Mouse (Mus musculus) cerebellum, adult 8-10 months (tissue): ENCODE results near the gene Srr.
A peak's percentile ranks its signal among the peaks of the same experiment; 100 is the strongest.

Experiments
- DNase-seq: peaks from one replicate; pipeline ENCODE4 v3.0.0; 2022

Srr gene

DNA sequence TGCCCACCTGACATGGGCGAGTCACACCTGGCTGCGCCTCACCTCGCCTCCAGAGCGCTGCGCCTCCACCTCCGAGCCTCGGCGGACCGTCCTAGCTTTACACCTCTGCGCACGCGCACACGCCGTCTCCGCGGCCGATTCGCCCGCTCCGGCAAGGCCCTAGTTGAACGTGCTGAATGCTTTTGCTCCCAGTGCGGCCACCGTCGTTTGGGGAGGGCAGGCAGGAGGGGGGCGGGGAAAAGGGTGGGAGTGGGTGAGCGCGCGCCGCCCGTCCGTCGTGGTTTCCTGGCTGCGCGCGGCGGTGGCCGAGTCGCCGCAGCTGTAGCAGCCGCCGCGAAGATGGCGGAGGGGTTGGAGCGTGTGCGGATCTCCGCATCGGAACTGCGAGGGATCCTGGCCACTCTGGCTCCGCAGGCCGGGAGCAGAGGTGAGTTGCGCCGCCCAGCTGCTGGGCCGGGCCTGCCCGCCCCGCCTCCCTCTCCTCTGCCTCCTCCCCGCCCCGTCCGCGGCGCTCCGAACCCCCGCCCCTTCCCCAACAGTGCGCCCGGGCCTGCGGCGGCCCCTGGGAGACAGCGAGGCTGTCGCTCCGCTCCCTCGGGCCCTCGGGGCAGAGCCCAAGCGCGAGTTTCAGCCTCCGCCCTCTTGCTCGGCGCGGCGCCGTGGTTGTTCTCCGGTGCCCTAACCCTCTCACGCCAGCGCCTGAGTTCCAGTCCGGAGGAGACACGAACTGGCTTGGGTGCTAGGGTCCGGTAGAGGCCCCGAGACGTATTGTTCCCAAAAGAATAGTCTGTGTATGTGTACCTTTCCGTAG lies at the start of gene Srr, which contains the start of gene Smg6:
Gene Srr, minus strand, starts transcription at position 372 of the 811 bp plus-strand sequence.
Gene Smg6, plus strand, starts transcription at position 247 of the 811 bp plus-strand sequence.
- peak; percentile 90 for DNase-seq

DNA sequence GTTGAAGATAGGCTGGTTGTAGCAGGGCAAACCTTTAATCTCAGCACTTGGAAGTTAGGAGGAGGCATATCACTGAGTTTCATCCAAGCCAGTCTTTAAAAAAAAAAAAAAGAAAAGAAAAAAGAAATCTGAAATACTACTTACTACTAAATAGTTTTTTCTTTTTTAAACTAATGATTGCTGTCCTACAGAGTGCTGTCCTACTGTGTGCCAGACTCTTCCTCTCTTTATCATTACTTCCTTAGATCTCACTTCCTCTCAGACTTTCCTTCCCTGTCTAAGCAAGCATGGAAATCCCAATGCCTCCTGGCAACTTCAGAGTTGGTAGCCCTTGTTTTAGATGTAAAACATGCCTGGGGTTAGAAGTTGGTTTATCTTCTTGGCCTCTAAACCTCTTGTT lies 48.9 kb upstream of the Srr start:
- DNase-seq, result no peak

DNA sequence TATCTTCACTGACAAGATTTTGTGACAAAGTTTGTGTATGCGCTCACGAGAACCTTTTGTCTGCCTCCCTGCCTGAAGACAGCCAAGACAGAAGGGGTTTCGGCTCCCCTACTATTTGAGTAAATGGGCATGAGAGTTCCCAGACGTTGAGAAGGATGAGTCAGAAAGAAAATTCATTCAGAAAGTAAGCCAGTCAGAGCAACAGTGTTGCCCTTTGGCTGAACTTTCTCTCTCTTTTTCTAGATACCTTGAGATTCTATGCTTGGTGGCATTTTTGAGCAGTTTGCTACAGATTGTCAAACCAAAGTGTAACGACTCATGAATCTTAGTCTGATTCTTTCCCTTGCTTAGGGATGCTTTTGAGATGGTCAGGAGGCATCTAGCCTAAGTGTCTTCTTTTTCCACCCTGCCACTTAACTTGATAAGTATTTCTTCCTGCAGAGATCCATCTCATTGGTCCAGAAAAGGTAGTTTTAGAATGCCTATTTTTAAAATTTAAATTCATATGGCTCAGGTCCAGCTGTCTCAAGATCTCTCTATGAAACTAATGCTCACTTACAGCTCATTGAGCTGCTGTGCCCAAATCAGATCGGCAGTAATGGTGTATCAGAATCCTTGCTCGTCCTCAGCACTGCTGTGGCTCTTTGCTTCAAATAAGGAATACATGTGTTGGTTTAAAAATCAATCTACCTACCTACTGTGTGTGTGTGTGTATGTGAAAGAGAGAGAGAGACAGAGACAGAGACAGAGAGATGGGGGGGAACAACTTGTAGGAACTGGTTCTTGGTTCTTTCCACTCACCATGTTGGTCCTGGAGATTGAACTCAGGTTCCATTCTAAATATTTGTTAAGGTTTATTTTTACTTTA lies 47.8 kb upstream of the Srr start:
- no peak for DNase-seq

DNA sequence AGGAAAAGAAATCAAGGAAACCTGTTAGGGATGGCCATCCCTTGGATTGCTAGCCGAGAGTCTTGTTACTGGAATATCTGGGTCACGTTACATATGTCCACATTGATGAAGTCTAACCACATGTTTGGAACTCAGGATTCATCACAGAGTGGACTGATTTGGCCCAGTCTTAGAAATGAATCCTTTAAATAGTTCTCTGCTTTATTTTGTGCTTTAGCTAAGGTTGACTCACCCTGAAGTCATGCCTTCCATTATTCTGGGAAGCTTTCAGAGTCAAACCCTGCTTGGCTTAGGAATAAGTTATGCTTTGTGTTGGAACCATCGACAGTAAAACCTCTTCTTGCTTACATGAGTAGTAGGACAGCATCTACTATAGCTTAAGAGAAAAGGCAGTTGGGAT lies 39.8 kb upstream of the Srr start:
- no peak for DNase-seq

DNA sequence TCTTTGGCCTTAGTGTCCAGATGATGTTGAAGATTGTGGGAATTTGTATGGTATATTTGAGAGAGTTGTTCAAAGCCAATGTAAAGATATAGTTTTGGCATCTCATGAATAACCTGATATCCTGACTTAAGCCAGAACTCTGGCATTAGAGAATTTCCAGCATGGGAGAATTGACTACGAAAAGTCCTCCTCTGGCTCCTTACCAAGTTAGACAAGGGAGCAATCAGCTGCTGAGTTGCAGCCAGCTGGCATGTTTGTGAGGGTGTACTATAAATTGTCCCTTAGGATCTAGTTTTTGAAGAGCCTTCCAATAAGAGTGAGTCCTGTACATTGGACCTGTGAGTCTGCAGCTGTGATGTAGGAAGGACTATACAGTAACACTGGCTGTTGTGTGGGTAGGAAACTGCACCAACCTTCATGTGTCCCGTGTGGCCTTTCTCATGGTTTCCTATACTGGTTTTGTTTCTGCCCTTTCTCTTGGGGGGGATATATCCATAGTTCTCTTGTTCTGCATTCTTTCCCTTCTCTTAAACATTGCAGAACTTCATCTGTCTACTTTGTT lies 37.2 kb upstream of the Srr start:
- no peak for DNase-seq

DNA sequence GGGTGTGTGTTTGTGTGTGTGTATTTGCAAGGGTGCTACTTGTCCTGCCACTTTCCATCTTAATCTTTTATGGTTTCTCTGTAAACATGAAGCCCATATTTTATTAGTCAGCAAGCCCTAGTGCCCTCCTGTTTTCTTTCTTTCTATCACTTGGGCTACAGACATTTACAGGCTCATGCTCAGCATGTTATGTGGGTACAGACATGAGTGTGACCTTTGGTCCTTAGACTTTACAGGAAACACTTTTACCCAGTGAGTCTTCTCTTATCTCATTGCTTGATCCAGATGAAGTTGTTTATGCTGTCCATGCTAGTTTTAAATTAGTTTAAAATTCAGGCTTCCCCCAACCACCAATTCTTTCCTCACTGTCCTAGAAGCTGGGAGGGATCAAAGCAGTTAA lies 36.2 kb upstream of the Srr start:
- no peak for DNase-seq

DNA sequence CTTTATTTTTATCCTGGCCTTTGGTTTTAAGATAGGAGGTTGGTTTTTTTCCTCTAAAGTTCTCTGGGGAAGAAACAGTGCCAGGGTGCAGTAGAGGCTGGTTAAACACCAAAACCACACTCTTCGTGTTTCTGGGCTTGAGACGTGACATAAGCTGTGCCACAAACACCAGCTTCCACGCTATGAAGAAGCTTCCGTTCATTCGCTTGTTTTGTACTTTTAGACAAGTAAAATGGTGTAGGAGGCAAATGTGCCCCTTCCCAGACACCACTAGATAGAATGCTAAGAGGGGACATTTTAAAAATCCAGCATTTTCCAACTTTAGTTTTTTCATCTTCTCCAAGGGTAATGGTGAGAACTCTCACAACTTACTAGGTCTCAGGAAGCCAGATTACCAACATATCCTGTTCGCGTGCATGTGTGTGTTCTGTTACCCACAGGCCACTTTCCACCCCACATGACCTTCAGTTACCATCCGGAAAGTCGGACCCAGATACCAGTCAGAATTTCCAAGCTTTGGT lies 34.3 kb upstream of the Srr start:
- DNase-seq, result no peak

DNA sequence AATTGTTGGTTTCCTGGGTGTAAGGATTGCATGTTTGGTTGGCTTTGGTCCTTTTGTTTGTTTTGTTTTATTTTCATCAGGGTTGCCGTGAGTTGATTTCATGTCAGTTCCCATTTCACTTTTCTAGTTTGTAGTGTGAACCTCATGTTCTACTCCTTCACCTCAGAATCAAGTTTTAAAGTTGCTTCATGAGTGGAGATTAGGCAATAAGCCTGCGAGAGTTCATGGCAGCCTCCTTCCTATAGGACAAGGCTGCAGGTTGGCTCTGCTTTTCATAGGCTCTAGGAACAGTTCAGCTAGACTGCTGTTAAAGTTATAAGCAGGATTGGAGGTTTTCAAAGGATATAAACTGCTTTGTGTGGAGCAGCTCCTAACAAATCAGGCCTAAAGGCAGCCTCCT lies 33.8 kb upstream of the Srr start:
- DNase-seq, result no peak

DNA sequence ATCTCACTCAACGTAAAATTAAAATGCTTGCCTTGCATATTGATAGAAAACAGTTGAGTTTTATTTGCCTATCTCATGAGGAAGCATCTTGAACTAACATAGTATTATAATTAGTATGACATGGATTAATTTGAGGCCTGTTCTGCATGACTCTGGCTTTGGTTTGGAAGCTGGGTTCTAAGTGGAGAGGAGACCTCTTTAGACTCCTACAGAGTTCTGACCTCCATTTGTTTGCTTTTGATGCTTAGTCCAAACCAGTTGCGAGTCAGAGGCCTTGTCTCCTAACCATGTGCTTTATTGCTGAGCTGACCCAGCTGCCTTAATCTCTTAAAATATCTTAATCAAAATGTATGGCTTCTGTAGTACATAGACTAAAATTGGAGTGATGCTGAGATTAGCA lies 31.9 kb upstream of the Srr start:
- no peak for DNase-seq

DNA sequence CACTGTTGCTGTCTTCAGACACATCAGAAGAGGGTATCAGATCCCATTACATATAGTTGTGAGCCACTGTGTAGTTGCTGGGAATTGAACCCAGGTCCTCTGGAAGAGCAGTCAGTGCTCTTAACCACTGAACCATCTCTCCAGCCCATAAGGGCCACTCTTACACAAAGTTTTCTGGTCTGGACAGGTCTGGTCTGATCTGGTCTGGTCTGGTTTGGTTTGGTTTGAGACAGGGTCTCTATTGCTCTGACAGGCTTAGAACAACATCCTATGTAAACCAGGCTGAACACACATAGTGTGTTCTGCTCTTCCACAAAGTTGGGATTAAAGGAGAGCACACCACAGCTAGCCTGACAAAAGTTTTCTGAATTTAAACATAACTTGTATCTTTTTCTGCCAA lies 30.3 kb upstream of the Srr start:
- no peak for DNase-seq

DNA sequence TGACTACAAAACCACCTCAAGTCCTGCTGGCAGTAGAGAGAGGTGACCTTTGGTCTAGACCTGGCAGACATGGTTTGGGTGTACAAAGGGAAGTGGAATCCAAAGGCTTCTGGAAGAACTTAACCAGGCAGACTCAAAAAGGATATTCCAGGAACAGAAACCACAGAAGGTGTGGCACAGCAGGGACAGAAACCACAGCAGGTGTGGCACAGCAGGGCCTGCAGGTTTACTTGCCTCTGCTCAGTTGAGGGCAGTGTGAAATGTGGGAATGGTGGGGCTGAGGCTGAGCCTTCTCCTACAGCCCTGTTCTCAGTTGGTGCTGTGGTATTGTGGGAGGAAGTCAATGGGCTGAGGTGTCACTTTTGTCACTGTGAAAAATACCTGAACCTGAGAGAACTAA lies 29.2 kb upstream of the Srr start:
- peak; percentile 19 for DNase-seq

DNA sequence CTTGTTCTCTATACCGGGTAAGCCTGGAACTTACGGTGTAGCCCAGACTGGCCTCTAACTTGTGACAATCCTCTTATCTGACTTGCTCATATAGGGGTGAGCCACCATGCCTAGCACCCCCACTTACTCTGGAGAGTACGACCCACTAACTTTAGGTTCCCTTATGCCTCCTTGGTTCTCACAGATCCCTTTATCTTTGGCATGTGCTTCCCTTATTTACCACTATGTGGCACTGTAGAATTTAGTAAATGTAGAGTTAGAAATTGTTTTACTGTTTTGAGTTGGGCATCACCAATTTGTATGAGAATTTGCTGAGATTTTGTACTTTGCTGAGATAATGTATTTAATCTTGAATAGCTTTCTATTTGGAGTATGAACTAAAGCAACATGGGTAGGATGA lies 20.6 kb upstream of the Srr start:
- DNase-seq, result peak; percentile 25

DNA sequence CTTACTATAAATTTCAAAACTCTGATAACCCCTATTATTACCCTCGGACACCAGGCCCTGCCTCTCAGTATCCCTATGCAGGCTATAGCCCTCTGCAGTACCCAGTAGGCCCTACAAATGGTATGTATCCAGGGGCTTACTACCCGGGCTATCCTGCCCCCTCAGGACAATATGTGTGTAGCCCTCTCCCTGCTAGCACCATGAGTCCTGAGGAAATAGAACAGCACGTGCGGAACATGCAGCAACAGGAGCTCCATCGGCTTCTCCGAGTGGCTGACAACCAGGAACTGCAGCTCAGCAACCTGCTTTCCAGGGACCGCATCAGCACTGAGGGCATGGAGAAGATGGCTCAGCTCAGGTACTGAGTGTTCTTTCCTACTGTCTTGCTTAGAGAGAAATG lies 4.6 kb upstream of the Srr start:
- DNase-seq, result no peak

DNA sequence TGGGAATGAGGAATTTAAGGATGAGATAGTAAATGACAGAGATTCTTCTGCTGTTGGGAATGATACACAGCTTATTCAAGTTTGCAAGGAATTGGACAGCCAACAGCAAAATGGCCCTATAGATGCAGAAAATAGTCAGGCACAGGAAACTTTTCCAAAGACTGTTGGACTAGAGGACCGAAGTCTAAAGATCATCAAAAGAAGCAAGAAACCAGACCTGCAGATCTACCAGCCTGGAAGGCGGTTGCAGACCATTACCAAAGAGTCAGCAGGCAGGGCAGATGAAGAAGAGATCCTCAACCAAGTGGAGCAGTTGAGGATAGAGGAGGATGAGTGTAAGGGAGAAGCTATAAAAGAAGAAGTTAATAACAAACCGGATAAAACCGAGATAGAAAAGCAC lies 3.4 kb upstream of the Srr start:
- no peak for DNase-seq

DNA sequence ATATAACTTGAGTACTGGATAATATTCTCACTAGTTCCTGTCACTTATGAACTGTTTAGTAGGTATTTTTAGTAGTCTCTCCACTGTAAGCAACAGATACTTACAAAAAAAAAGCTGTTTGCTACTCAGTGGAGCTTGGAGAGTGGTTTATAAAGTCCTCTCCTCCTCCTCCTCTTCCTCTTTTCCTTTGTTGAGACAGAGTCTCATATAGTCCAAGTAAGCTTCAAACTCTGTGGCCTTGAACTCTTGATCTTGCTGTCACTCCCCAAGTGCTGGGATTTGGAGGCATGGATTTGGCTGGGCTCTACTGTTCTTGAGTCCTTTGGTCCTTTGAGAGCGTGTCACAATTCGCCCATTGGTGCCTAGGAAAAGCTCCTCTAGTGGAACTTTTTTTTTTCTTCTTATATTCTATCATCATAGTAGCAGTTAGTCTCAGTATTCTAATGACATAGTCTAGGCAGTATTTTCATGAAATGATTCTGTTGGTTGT lies 1.5 kb upstream of the Srr start:
- no peak for DNase-seq

DNA sequence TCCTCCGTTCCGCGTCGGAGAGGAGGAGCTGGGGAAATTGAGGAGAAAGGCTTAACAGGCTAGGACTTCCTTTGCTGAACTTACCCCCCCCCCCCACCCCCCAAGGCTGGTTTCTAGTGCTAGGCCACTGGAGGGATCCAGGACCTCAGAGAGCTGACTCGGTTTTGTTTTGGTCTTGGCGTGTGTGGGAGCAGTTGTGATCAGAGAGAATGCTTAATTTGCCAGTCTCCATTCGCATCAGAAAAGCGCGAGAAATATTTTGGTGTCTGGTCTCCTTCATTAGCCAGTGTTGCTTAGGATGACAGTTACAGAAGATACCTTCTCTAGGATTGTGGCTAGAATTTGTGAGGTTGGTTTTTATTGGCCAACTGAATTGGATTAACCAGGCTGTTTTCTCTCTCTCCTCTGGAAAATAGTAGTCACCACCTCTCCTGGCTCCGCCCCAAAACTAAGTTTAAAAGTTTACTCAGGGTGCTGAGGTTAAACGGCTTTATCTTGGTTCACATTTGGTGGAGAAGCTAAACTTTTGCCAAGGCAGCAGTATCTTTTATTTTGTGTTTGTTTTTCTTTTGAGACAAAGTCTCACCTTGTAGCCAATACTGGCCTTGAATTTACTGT lies 749 bp upstream of the Srr start:
- peak; percentile 26 for DNase-seq

DNA sequence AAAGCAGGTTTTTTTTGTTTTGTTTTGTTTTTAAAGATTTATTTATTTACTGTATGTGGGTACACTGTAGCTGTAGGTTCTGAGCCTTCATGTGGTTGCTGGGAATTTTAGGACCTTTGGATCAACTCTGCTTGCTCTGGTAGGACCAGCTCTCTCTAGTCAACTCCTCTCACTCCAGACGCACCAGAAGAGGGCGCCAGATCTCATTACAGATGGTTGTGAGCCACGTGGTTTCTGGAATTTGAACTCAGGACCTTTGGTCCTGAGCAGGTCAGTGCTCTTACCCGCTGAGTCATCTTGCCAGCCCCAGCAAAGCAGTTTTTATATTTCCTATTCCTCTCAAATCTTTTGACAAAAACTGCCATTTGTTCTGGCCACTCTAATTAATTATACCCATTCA lies 1.6 kb downstream of the Srr start:
- DNase-seq, result no peak

DNA sequence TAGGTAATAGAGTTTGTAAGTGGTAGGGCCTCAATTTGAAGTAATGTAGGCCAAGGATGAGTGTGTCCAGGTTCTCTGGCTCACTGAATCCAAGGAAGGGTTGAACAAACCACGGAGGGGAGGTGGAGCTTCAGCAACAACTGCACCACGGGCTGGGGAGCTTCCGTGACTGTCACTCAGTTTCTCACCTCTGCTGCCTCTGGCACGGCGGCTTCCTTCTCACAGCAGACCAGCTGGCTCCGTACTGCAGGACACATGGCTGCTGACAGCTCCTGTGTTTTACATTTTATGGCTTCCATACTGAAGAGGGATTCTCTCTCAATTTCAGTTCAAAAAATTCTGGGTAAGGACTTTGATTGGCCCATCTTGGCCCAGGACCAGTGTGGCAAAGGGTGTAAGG lies 6.5 kb downstream of the Srr start:
- no peak for DNase-seq

DNA sequence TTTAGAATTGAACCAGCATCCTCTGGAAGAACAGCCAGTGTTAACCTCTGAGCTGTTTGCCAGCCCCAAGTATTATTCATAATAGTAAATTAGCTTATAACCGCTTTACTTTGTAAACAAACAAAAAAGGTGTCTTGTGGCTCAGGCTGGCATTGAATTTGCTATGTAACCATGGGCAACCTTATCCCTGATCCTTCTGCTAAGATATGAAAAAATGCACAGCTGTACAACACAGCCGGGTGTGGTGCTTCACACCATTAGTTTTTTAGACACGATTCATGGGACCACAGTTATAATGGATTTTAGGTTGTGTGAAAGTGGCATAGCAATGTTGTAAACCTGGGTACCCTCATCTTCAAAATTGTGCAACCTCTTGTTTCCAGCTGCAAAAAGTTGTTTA lies 13.3 kb downstream of the Srr start:
- DNase-seq, result no peak

DNA sequence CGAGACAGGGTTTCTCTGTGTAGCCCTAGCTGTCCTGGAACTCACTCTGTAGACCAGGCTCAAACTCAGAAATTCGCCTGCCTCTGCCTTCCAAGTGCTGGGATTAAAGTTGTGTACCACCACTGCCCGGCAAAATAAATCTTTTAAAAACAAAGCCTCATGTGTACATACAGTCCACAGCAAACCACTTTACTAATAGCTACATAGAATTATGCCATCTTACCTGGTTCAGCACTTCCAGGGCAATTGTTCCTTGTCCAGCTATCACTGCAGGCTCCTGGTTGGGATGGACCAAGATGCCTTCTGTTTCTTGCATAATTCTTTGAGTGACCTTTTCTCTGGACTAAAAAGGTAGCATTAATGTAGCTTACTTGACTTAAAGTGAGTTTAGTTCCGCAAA lies 15.8 kb downstream of the Srr start:
- no peak for DNase-seq

DNA sequence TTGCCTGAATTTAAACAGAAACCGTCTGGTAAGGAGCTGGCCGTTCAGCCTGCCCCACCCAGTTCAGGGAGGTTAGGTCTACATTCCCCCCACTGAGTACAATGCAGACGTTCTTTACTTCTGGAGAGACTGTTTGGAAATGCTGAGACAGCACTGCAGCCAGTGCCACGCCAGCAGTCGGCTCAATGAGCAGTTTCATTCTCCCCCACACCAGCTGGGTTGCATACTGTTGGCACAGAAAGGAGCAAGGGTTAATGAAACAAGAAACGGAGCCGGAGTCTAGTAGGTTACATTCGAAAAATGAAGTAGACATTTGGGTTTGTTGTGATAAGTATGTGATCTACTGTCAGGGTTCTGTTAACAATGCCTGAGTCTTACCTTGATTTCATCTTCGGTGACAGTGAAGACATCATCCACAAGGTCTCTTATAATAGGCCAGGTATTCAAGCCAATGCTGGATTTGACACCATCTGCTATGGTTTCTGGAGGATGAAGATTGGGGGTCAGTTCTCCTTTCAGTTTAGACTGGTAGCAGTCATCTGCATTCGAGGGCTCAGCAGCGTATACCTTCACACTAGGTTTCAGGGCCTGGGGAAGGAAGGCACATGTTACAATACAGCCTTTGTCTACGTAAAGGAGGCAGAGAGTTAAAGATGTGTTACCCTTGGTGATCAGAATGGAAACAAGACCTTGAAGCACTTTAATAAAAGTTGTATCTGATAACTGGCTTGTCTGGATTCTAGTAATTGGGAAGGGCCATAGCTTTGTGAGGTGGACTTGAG lies 16.9 kb downstream of the Srr start:
- DNase-seq, result no peak

DNA sequence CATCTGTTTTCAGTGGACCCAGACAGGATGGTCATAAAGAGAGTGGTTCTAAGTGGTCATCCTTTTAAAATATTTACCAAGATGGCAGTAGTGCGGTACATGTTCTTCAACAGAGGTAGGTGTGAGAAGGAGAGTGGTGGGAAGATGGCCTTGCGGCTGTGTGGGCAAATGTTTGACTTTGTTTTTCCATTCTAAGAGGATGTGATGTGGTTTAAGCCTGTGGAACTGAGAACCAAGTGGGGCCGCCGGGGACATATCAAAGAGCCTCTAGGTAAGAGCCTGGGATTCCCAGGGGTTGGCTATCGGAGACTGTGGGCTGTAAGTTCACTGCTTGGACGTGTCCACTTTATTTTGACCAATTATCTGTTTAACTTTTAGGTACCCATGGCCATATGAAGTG lies 17.9 kb downstream of the Srr start:
- DNase-seq, result no peak
